Mouse (Mus musculus) liver, postnatal 0 days (tissue): ENCODE data around the gene Fam196b. TPM values are rescaled to one million over a fixed set of nuclear protein-coding genes. Genes with fewer than 3 reads are reported as not detected.

Experiments used
- ATAC-seq: fragments of 200-750 bp; cut with Nextera tagmentation; 2 replicates; pipeline ENCODE4 v1.8.0; 2017; ENCODE audit warnings: mild to moderate bottlenecking, moderate library complexity
- DNase-seq: peaks from one replicate; pipeline ENCODE4 v3.0.0-alpha.2; 2016
- H3K27ac ChIP-seq: fragments of 300-500 bp; sonication (generic); 2 replicates; pipeline ENCODE4 v1.5.1; 2014; ENCODE audit warnings: antibody characterized with exemption, moderate library complexity, mild to moderate bottlenecking, low read depth
- H3K27me3 ChIP-seq: fragments of 300-500 bp; sonication (generic); 2 replicates; pipeline ENCODE4 v1.6.1; 2014; ENCODE audit warnings: low read length, control low read depth, mixed read lengths; ENCODE audit not compliant: insufficient read depth
- H3K36me3 ChIP-seq: fragments of 300-500 bp; sonication (generic); replicated peaks from 2 replicates; pipeline ENCODE4 v1.6.1; 2014; ENCODE audit warnings: mild to moderate bottlenecking, control low read depth, low read length, moderate library complexity, mixed read lengths; ENCODE audit not compliant: insufficient read depth
- H3K4me1 ChIP-seq: fragments of 300-500 bp; sonication (generic); 2 replicates; pipeline ENCODE4 v1.6.1; 2014; ENCODE audit warnings: antibody characterized with exemption, mild to moderate bottlenecking, control low read depth; ENCODE audit not compliant: insufficient read depth
- H3K4me2 ChIP-seq: fragments of 300-500 bp; sonication (generic); 2 replicates; pipeline ENCODE4 v1.6.1; 2014; ENCODE audit warnings: low read depth, mild to moderate bottlenecking, low read length, moderate library complexity, mixed read lengths
- H3K4me3 ChIP-seq: fragments of 300-500 bp; sonication (generic); 2 replicates; pipeline ENCODE4 v1.5.1; 2014; ENCODE audit warnings: low read depth, low read length
- H3K9ac ChIP-seq: fragments of 300-500 bp; sonication (generic); replicated peaks from 2 replicates; pipeline ENCODE4 v1.6.1; 2014; ENCODE audit warnings: mild to moderate bottlenecking, moderate library complexity
- H3K9me3 ChIP-seq: fragments of 300-500 bp; sonication (generic); 2 replicates; pipeline ENCODE4 v1.6.1; 2016; ENCODE audit warnings: mild to moderate bottlenecking, control low read depth, low read length, mixed read lengths
- CTCF ChIP-seq: sonication (generic); IDR thresholded peaks from 2 replicates; pipeline ENCODE4 v1.5.1; 2016; ENCODE audit warnings: antibody characterized with exemption, low read depth
- EP300 ChIP-seq: IDR thresholded peaks from 2 replicates; pipeline ENCODE4 v1.6.1; 2016; ENCODE audit warnings: antibody characterized with exemption, low read depth, mild to moderate bottlenecking
- WGBS: fragments of 180-500 bp; shearing (Covaris S2); extraction: QIAGEN DNeasy Blood & Tissue Kit; methylation state at CpG from one replicate; pipeline ENCODE4 v1.1.7; 2014; ENCODE audit not compliant: insufficient replicate concordance; 5-methylcytosine and 5-hydroxymethylcytosine counted together
- polyA plus RNA-seq: library from polyadenylated mRNA; unstranded; fragments of >200 nt; fragmentation: Nextera tagmentation; extraction: Ambion mirVana; gene quantifications from 2 replicates; pipeline ENCODE4 v1.2.1, GENCODE M21; 2015

Gene Fam196b
- polyA plus RNA-seq: 0.11 and 0.13 TPM in 2 replicates

GRCm38 (mm10) chr11:34314534-34315379 lies at the start of gene Fam196b:
Fam196b (plus strand) TSS chr11:34314822.
- DNase-seq (no peak), ATAC-seq (no peak)
- TF ChIP-seq EP300: no peak
- peak; percentile 60 for TF ChIP-seq CTCF
- Histone ChIP-seq H3K9ac (no peak within 1 kb of the TSS), H3K27me3 (no peaks in the 10 kb centered on the region), H3K4me1 (no peaks in the 10 kb centered on the region), H3K9me3 (no peaks in the 10 kb centered on the region), H3K4me2 (no peak within 1 kb of the TSS), H3K4me3 (no peak within 1 kb of the TSS), H3K27ac (no peak within 1 kb of the TSS), H3K36me3 (0 out of 2 replicates have a peak, but pooled peaks cover 3% of the 10 kb centered on the region)
- 36% methylated on average over 13 of the region's 13 CpGs for WGBS

GRCm38 (mm10) chr11:34272016-34272415 lies 42.6 kb upstream of the Fam196b start:
- Histone ChIP-seq H3K27me3 (no peaks in the 10 kb centered on the region), H3K9ac (no peak overlapping the region), H3K9me3 (no peaks in the 10 kb centered on the region), H3K4me2 (no peak overlapping the region), H3K4me3 (no peak overlapping the region), H3K4me1 (no peaks in the 10 kb centered on the region), H3K27ac (no peak overlapping the region), H3K36me3 (no peaks in the 10 kb centered on the region; the same call in 1 of the 2 replicates)
- DNase-seq (no peak), ATAC-seq (no peak)
- TF ChIP-seq CTCF: no peak
- no peak for TF ChIP-seq EP300
- 78% methylated on average over 10 of the region's 10 CpGs for WGBS

- Histone ChIP-seq H3K9me3 (no peaks in the 10 kb centered on the region), H3K9ac (no peak overlapping the region), H3K4me1 (no peaks in the 10 kb centered on the region), H3K4me3 (no peak overlapping the region), H3K27me3 (no peaks in the 10 kb centered on the region), H3K27ac (no peak overlapping the region), H3K4me2 (no peak overlapping the region), H3K36me3 (no peaks in the 10 kb centered on the region)
- TF ChIP-seq CTCF: peak; percentile 50
- no peak for TF ChIP-seq EP300
- DNase-seq: peak; percentile 30
- 49% methylated on average over 2 of the region's 2 CpGs for WGBS
- no peak for ATAC-seq
Measured at GRCm38 (mm10) chr11:34275941-34276340, 38.7 kb upstream of the Fam196b start.

GRCm38 (mm10) chr11:34276363-34277046 lies 38.1 kb upstream of the Fam196b start:
- H3K9me3 ChIP-seq: no peaks in the 10 kb centered on the region
- no peak overlapping the region for H3K4me2 ChIP-seq
- H3K27me3 ChIP-seq: no peaks in the 10 kb centered on the region
- H3K4me3 ChIP-seq: no peak overlapping the region
- TF ChIP-seq EP300 (no peak), CTCF (no peak)
- no peak overlapping the region for H3K27ac ChIP-seq
- no peaks in the 10 kb centered on the region for H3K36me3 ChIP-seq
- no peaks in the 10 kb centered on the region for H3K4me1 ChIP-seq
- no peak for ATAC-seq
- H3K9ac ChIP-seq: no peak overlapping the region
- WGBS: 78% methylated on average over 14 of the region's 14 CpGs
- no peak for DNase-seq

- Histone ChIP-seq H3K9ac (no peak overlapping the region), H3K4me1 (no peaks in the 10 kb centered on the region), H3K4me3 (no peak overlapping the region), H3K9me3 (no peaks in the 10 kb centered on the region), H3K27me3 (no peaks in the 10 kb centered on the region), H3K4me2 (no peak overlapping the region), H3K27ac (no peak overlapping the region), H3K36me3 (no peaks in the 10 kb centered on the region)
- no peak for DNase-seq
- WGBS: 78% methylated on average over 3 of the region's 3 CpGs
- TF ChIP-seq EP300 (no peak), CTCF (no peak)
- ATAC-seq: no peak
Measured at GRCm38 (mm10) chr11:34277047-34277445, 37.6 kb upstream of the Fam196b start.

- DNase-seq (no peak), ATAC-seq (no peak)
- Histone ChIP-seq H3K27ac (no peak overlapping the region), H3K27me3 (no peaks in the 10 kb centered on the region), H3K4me2 (no peak overlapping the region), H3K4me3 (no peak overlapping the region), H3K9me3 (no peaks in the 10 kb centered on the region), H3K9ac (no peak overlapping the region), H3K4me1 (no peaks in the 10 kb centered on the region), H3K36me3 (no peaks in the 10 kb centered on the region)
- TF ChIP-seq EP300 (no peak), CTCF (no peak)
- 74% methylated on average over 13 of the region's 13 CpGs for WGBS
Measured at GRCm38 (mm10) chr11:34284124-34284808, 30.4 kb upstream of the Fam196b start.
